Mouse (Mus musculus) induced T-regulatory cell, adult 2 months (primary cell): Measurements from ENCODE around the gene Lgi4.

Experiments used
- DNase-seq: peaks from one replicate; pipeline ENCODE4 v3.0.0-alpha.2; 2012; ENCODE audit warnings: low read depth

Gene Lgi4

GRCm38 (mm10) chr7:31105061-31105768, 46.1 kb downstream of the Lgi4 start:
- DNase-seq: no peak

- no peak for DNase-seq
Observed at GRCm38 (mm10) chr7:31106166-31106565, 47.0 kb downstream of the Lgi4 start.

- DNase-seq: no peak
Observed at GRCm38 (mm10) chr7:31107781-31108180, 48.6 kb downstream of the Lgi4 start.

- DNase-seq: no peak
Observed at GRCm38 (mm10) chr7:31109091-31109490, 49.9 kb downstream of the Lgi4 start.

- no peak for DNase-seq
Observed at GRCm38 (mm10) chr7:31109796-31110195, 50.7 kb downstream of the Lgi4 start.

GRCm38 (mm10) chr7:31110861-31111385, 51.8 kb downstream of the Lgi4 start:
- DNase-seq: peak; percentile 88

GRCm38 (mm10) chr7:31112036-31112435, 52.9 kb downstream of the Lgi4 start:
- no peak for DNase-seq

- no peak for DNase-seq
Observed at GRCm38 (mm10) chr7:31113800-31114199, 54.7 kb downstream of the Lgi4 start.

- no peak for DNase-seq
Observed at GRCm38 (mm10) chr7:31114646-31115045, 55.5 kb downstream of the Lgi4 start.

- DNase-seq: no peak
Observed at GRCm38 (mm10) chr7:31115182-31115581, 56.0 kb downstream of the Lgi4 start, which contains the start of gene Hpn. Hpn (minus strand) TSS chr7:31115290.

GRCm38 (mm10) chr7:31115587-31116043, 56.5 kb downstream of the Lgi4 start:
- no peak for DNase-seq

- no peak for DNase-seq
Observed at GRCm38 (mm10) chr7:31116721-31117145, 57.6 kb downstream of the Lgi4 start.

GRCm38 (mm10) chr7:31117465-31117864, 58.3 kb downstream of the Lgi4 start:
- DNase-seq: no peak

- no peak for DNase-seq
Observed at GRCm38 (mm10) chr7:31118486-31118885, 59.3 kb downstream of the Lgi4 start.

- DNase-seq: no peak
Observed at GRCm38 (mm10) chr7:31119556-31119955, 60.4 kb downstream of the Lgi4 start.
